Mouse (Mus musculus): ENCODE results near the gene Drg1. TPM values are rescaled to one million over a fixed set of nuclear protein-coding genes. Genes with fewer than 3 reads are reported as not detected.
A peak's percentile ranks its signal among the peaks of the same experiment; 100 is the strongest.
"Not testable (repeated sequence)": the region's sequence is repeated elsewhere in the genome, so short reads cannot be mapped to it uniquely, and the experiment has no call there.

Drg1 gene
- total RNA-seq, 2 experiments from 2014 or later, result 94.5 to 98.3 TPM

GRCm38 (mm10) chr11:3227113-3227512, 39.1 kb downstream of the Drg1 start:
- DNase-seq (ENCODE audit: low spot score in 2 of 2), result no peak

DNA sequence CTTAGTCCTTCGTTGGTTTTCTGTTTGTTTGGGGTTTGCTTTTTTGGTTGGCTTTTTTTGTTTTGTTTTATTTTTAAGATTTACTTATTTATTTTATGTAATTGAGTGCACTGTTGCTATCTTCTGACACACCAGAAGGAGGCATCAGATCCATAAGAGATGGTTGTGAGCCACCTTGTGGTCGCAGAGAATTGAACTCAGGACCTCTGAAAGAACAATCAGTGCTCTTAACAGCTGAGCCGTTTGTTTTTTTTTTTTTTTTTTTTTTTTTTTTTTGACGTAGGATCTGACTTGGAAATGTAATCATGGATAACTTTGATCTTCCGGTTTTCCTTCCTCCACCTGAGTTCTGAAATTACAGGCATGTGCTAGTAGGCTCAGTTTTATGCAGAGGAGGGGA, 43.1 kb downstream of the Drg1 start:
- no peak for DNase-seq (ENCODE audit: low spot score in 2 of 2)

DNA sequence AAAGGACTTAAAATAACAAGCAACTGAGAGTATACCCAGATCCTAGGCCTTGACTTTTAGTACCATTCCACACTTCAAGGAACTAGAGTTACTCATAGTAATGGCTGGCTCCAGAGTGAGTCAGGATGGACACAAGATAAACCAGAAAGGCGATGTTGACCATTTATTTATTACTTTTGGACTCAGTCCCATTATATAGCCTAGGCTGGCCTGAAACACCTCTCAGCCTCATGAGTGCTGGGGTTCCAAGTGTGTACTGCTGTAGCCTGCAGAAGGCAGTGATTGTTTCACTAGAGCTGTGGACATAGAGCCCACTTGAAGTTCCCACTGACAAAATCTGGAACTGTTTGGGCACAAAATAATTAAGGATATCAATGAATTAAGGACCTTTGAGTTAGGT, 53.7 kb downstream of the Drg1 start:
- no peak for DNase-seq (ENCODE audit: low spot score in 2 of 2)

GRCm38 (mm10) chr11:3206783-3207182, 59.4 kb downstream of the Drg1 start:
- DNase-seq (ENCODE audit: low spot score in 2 of 2), result no peak

- no peak for DNase-seq (ENCODE audit: low spot score in 2 of 2)
Measured at GRCm38 (mm10) chr11:3205207-3205606, 61.0 kb downstream of the Drg1 start.

DNA sequence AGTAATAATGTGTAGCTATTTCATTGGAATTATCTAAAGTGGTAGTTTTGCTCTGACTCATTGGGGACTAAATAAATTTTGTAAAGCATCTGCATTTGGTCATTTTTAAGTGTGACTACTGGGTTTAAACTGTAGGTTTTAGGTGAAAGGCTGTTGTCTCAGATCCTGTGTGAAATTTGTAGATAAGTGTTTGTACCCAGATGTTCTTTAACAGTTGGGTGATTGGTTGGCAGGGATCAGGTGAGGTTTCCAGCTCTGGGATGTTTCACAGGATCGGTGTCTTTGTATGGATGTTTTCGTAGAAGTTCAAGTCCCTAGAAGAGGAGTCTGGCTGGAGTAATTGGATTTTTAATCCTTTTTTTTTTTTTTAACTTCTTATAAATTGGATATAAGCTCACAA, 62.4 kb downstream of the Drg1 start:
- no peak for DNase-seq (ENCODE audit: low spot score in 2 of 2)

- DNase-seq (ENCODE audit: low spot score in 2 of 2), result peak; percentile 53 to 66
Measured at GRCm38 (mm10) chr11:3202781-3203441, 63.3 kb downstream of the Drg1 start.

- peak; percentile 92 for DNase-seq (ENCODE audit: low spot score in 2 of 2)
Measured at GRCm38 (mm10) chr11:3202231-3202701, 63.9 kb downstream of the Drg1 start, which contains the start of gene Eif4enif1. Eif4enif1 (plus strand) TSS chr11:3202392.

GRCm38 (mm10) chr11:3201326-3202230, 64.6 kb downstream of the Drg1 start:
- DNase-seq (ENCODE audit: low spot score in 2 of 2), result no peak

GRCm38 (mm10) chr11:3200636-3201035, 65.6 kb downstream of the Drg1 start:
- DNase-seq (ENCODE audit: low spot score in 2 of 2), result not testable (repeated sequence)

DNA sequence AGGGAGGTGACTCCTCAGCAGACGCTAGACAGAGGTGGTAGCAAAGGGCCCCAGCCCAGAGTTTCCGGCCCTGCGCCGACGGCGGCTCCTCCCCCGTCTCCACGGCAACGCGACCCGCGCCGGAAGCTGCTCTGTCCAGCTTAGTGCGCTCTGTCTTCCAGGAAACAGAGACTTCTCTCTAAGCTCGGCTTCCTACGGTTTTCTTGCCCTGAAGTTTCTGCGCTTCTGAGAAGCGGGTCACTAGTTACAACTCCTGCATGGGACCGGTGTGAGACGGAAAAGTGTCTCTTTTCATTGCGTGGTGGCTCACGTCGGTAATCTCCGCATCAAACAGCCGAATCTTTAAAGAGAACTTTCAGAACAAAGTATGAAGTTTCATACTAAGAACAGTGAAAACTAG, 72.9 kb downstream of the Drg1 start, which contains the start of gene Sfi1:
TSS of gene Sfi1 (minus strand) at position 101 of the 400 bp plus-strand sequence.
- DNase-seq (ENCODE audit: low spot score in 2 of 2), result no peak

DNA sequence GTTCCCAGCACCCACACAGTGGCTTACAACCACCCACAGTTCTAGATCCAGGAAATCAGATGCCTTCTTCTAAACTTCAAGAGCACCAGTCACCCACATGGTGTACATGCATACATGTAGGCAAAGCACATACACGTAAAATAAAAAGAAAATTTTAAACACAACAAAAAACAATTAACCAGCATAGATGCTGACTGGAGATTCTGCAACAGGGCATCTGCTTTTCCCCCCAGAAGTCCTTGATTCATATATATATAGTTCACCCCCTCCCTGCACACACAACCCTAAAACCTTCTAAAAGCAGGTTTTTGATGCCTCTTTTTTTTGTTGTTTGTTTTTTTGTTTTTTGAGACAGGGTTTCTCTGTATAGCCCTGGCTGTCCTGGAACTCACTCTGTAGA, 83.5 kb downstream of the Drg1 start:
- DNase-seq (ENCODE audit: low spot score in 2 of 2), result not testable (repeated sequence)

DNA sequence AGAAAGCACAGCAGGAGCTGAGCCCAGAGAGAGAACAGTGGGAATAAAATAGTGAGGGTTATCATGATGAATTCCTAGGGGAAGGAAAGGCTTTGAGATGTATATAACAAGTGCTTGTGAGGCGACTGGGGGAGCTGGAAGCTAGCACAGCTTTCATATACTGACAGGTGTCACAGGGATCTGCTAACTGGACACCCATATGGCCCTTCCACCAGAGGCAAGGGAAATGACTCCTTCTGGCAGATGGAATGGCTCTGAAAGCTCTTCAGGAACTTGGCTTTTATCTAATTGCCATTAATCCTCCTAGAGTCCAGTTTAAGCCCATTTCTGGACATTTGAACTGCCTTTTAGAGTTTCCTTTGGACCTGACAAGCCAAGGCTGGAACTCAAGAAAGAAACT, 84.2 kb downstream of the Drg1 start:
- not testable (repeated sequence) for DNase-seq (ENCODE audit: low spot score in 2 of 2)

- DNase-seq (ENCODE audit: low spot score in 2 of 2), result peak; percentile 56 to 68
Measured at GRCm38 (mm10) chr11:3181250-3181649, 85.0 kb downstream of the Drg1 start.

DNA sequence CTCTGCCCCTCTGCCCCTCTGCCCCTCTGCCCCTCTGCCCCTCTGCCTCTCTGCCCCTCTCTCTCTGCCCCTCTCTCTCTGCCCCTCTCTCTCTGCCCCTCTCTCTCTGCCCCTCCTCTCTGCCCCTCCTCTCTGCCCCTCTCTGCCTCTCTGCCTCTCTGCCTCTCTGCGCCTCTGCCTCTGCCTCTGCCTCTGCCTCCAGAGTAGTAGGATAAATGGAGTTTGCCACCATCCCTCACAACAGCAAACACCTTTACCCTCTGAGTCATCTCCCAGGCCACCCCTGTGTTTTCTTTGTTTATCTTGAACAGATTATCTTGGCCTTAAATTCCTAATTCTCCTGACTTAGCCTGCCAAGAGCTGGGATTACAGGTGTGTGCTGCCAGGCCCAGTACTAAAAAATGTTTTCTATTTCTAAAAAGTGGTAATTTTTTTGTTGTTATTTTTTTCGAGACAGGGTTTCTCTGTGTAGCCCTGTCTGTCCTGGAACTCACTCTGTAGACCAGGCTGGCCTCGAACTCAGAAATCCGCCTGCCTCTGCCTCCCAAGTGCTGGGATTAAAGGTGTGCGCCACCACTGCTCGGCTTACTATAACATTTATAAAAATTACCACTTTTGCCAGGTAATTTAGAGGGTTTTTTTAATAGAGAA, 85.6 kb downstream of the Drg1 start:
- DNase-seq (ENCODE audit: low spot score in 2 of 2), result not testable (repeated sequence)

DNA sequence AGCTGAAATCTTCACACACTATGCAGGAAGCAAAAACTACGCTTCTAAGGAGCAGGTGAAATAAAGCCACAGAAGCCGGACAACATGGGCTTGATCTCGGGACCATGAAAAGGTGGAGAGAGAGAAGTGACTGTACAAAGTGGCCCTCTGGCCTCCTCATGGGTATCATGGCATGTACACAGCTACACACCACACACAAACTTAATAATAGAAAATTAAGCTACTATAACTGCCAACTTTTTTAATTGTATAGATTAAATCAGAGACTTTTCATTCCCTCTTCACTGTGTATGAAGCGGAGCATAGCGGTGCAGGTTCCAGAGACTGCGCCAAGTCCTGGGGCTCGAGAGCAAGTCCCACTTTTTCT, 86.5 kb downstream of the Drg1 start:
- DNase-seq (ENCODE audit: low spot score in 2 of 2), result peak; percentile 16 to 26

DNA sequence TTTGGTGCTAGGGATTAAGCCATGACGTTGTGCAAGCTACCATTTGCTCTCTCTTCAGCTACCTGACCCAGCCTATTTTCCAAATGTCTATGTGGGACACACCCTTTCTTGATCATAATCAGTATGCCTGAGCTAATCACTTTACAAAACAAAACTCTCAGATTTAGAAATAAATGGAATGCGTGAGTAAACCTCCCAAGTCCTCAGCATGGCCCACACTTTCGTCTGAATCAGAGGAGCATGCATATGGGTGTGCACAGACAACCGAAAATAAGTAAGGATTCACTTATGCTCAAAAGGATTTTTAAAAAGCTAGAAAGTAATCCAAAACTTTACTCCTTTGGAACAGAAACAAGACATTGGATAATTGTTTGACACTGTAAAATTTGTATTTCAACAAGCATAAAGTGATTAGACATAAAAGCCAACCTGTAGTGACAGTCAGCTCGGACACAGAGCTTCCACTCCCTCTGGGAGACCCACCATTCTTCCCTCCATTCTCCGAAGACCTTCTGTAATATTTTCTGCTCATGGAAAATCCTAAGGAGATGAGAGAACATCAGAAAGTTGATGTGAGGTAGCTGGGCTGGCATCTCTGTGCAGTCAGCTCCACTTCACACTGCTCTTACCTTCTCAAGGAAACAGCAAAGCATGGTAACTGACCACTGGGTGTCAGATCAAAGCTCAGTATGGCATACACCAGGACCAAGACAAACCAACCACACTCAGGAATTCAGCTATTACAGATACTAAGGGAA, 87.1 kb downstream of the Drg1 start:
- peak in 1 of 2 experiments; percentile 27 for DNase-seq (ENCODE audit: low spot score in 2 of 2)

DNA sequence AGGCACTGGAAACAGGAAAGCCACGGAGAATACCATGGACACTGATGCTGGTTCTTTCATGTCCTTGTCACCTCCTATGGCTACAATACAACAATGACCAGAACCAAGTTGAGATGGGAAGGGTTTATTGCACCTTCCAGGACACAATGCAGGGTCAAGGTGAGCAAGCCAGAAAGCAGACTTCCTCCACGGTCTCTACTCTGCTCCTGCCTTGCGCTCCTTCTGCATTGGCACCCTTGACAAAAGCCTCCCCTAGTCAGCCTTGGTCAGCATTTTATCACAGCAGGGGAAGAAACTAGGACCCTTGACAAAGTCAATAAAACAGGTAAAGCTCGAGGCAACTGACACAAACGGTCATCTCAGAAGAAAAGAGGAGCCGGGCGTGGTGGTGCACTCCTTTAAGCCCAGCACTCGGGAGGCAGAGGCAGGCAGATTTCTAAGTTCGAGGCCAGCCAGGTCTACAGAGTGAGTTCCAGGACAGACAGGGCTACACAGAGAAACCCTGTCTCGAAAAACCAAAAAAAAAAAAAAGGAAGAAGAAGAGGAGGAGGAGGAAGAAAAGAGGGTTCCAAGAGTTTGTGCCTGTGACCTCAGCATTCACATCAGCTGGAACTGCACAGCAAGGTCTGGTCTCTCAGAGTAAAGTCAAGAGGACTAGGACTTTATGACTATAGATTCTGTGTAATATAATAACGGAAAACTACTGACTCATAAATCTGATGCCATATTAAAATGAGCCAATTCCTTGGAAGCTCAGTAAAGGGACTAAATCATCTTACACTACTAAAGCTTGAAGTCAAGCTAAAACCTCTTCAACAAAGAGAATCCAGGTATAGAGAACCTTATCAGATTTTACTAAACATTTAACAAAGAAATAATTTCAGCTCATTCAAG, 92.5 kb downstream of the Drg1 start:
- peak; percentile 60 to 71 for DNase-seq (ENCODE audit: low spot score in 2 of 2)

- not testable (repeated sequence) for DNase-seq (ENCODE audit: low spot score in 2 of 2)
Measured at GRCm38 (mm10) chr11:3172526-3172925, 93.7 kb downstream of the Drg1 start.

- DNase-seq (ENCODE audit: low spot score in 2 of 2), result peak; percentile 38 to 49
Measured at GRCm38 (mm10) chr11:3171931-3172330, 94.3 kb downstream of the Drg1 start.
